ENCODE assay signal across 8 mouse cellular contexts in genomic region chr13:89738776-89739695, GRCm38 (mm10). TPM values are rescaled to one million over a fixed set of nuclear protein-coding genes. Genes with fewer than 3 reads are reported as not detected.
DNase-seq lines count a peak whose midpoint lies in the region; ATAC-seq and TF ChIP-seq lines count a peak whose summit lies in the region.

No protein-coding gene starts in this region.

- DNase-seq in cerebellum, adult 11-12 months, result peak; percentile 14
- no peak for DNase-seq in cerebellum, adult 9-10 months
- peak; percentile 85 for DNase-seq in embryo, embryonic 9.5 days (ENCODE audit: extremely low spot score)
- peak; percentile 77 to 89 for DNase-seq in gastrocnemius, postnatal 36 days
- DNase-seq in limb, embryonic 11.5 days (ENCODE audit: low spot score), result peak; percentile 79

- H3K36me3 ChIP-seq in intestine, embryonic 15.5 days, result no peaks in the 10 kb centered on the region
- H3K36me3 ChIP-seq in limb, embryonic 11.5 days (ENCODE audit: control insufficient read depth, insufficient read depth, low read length), result no peaks in the 10 kb centered on the region
- no peaks in the 10 kb centered on the region for H3K36me3 ChIP-seq in midbrain, embryonic 12.5 days
- H3K36me3 ChIP-seq in small intestine, adult 2 months (ENCODE audit: control insufficient read depth, insufficient read depth, low read length), result no peaks in the 10 kb centered on the region

- ATAC-seq in intestine, embryonic 15.5 days, result peak; percentile 81
- ATAC-seq in limb, embryonic 11.5 days (ENCODE audit: insufficient number of reproducible peaks, low FRiP score, low TSS enrichment, low read depth), result peak; percentile 64
- peak; percentile 55 for ATAC-seq in midbrain, embryonic 12.5 days (ENCODE audit: low FRiP score, low read depth)

- TF ChIP-seq CTCF in small intestine, adult 2 months (IDR thresholded peaks at IDR 0.05; ENCODE audit: extremely low read depth, insufficient read length, insufficient replicate concordance, low read depth, low read length), result no peak

- H3K9me3 ChIP-seq in intestine, embryonic 15.5 days, result no peaks in the 10 kb centered on the region
- H3K9me3 ChIP-seq in limb, embryonic 11.5 days (ENCODE audit: control insufficient read depth, low read length), result no peaks in the 10 kb centered on the region
- no peaks in the 10 kb centered on the region for H3K9me3 ChIP-seq in midbrain, embryonic 12.5 days

- intact Hi-C loops in gastrocnemius, postnatal 36 days (cut with DNase I), result no loop called here

- TF ChIP-seq POLR2A in small intestine, adult 2 months (IDR thresholded peaks at IDR 0.05; ENCODE audit: low read depth, low read length), result no peak

- H3K27me3 ChIP-seq in intestine, embryonic 15.5 days (replicated peaks), result no peaks in the 10 kb centered on the region
- H3K27me3 ChIP-seq in limb, embryonic 11.5 days (ENCODE audit: control insufficient read depth, insufficient read depth, low read length), result no peaks in the 10 kb centered on the region
- peaks cover 8% of the 10 kb centered on the region for H3K27me3 ChIP-seq in midbrain, embryonic 12.5 days
- H3K27me3 ChIP-seq in small intestine, adult 2 months (ENCODE audit: control insufficient read depth, insufficient read depth, low read length), result peaks cover 23% of the 10 kb centered on the region

- peak overlapping the region; percentile 93 for H3K4me2 ChIP-seq in intestine, embryonic 15.5 days (replicated peaks)
- H3K4me2 ChIP-seq in limb, embryonic 11.5 days (ENCODE audit: low read depth, severe bottlenecking), result peak overlapping the region; percentile 81
- H3K4me2 ChIP-seq in midbrain, embryonic 12.5 days (replicated peaks), result peak overlapping the region; percentile 83

- peaks cover 9% of the 10 kb centered on the region; the same call in 1 of the 2 replicates for H3K4me1 ChIP-seq in intestine, embryonic 15.5 days (replicated peaks)
- 0 out of 2 replicates have a peak, but pooled peaks cover 3% of the 10 kb centered on the region for H3K4me1 ChIP-seq in limb, embryonic 11.5 days (ENCODE audit: control insufficient read depth, insufficient read depth, low read length)
- peaks cover 13% of the 10 kb centered on the region for H3K4me1 ChIP-seq in midbrain, embryonic 12.5 days
- H3K4me1 ChIP-seq in small intestine, adult 2 months (ENCODE audit: control insufficient read depth, insufficient read depth, insufficient read length, low read length), result peaks cover 12% of the 10 kb centered on the region

- H3K9ac ChIP-seq in intestine, embryonic 15.5 days, result peak overlapping the region; percentile 45
- H3K9ac ChIP-seq in limb, embryonic 11.5 days (ENCODE audit: low read length), result peak overlapping the region; percentile 74
- peak overlapping the region; percentile 71 for H3K9ac ChIP-seq in midbrain, embryonic 12.5 days (replicated peaks)

- WGBS in intestine, embryonic 15.5 days, result 1% methylated on average over 31 of the region's 31 CpGs
- WGBS in limb, embryonic 11.5 days, result 1% methylated on average over 31 of the region's 31 CpGs
- WGBS in midbrain, embryonic 12.5 days, result under 1% methylated on average over 31 of the region's 31 CpGs
- WGBS in small intestine, adult 2 months, result 3% methylated on average over 31 of the region's 31 CpGs

- H3K4me3 ChIP-seq in intestine, embryonic 15.5 days (replicated peaks), result peak overlapping the region; percentile 51
- peak overlapping the region; percentile 52 for H3K4me3 ChIP-seq in limb, embryonic 11.5 days (ENCODE audit: low read depth, low read length)
- H3K4me3 ChIP-seq in midbrain, embryonic 12.5 days, result peak overlapping the region; percentile 59
- H3K4me3 ChIP-seq in small intestine, adult 2 months (ENCODE audit: low read depth, low read length), result peak overlapping the region; percentile 67

- H3K27ac ChIP-seq in intestine, embryonic 15.5 days, result peak overlapping the region; percentile 74
- peak overlapping the region; percentile 96 for H3K27ac ChIP-seq in limb, embryonic 11.5 days (replicated peaks; ENCODE audit: low read depth, low read length)
- peak overlapping the region; percentile 82 for H3K27ac ChIP-seq in midbrain, embryonic 12.5 days (replicated peaks)
- H3K27ac ChIP-seq in small intestine, adult 2 months (ENCODE audit: insufficient read depth, low read depth, low read length), result 0 out of 2 replicates have a peak overlapping the region, but pooled peaks have one; percentile 3

RNA-seq across cellular contexts. Expression of gene Vcan, which starts 3.3 kb away (rescaled TPM):
- total RNA-seq in gastrocnemius, postnatal 36 days (2021), result 1 to 10 TPM; 3.9 to 6.9 TPM
- 25.8 and 30.9 TPM in 2 replicates for polyA plus RNA-seq in intestine, embryonic 15.5 days (2015; fragmentation: Nextera tagmentation; extraction: Ambion mirVana)
- 119 and 121 TPM in 2 replicates for polyA plus RNA-seq in limb, embryonic 11.5 days (2014; fragmentation: Nextera tagmentation; extraction: Ambion mirVana)
- polyA plus RNA-seq in midbrain, embryonic 12.5 days (2016; fragmentation: Nextera tagmentation; extraction: Ambion mirVana), result 41.6 and 50.4 TPM in 2 replicates
- 0.49 and 1.9 TPM in 2 replicates for polyA plus RNA-seq in small intestine, adult 2 months (2012; rRNA removed)

Comparison
In these comparisons a context has a peak if more than half of its experiments do, and no peak if none do; other contexts are left out.
1. H3K27ac ChIP-seq: peak in every context shown above with its lines; median percentile 96 in limb, embryonic 11.5 days; 82 in midbrain, embryonic 12.5 days; 74 in intestine, embryonic 15.5 days; 3 in small intestine, adult 2 months.